Mouse (Mus musculus) intestine, postnatal 0 days (tissue): ENCODE results near the gene Elmod3. TPM values are rescaled to one million over a fixed set of nuclear protein-coding genes. Genes with fewer than 3 reads are reported as not detected.

ENCODE experiments used
- ATAC-seq: fragments of 200-750 bp; cut with Nextera tagmentation; 2 replicates; pipeline ENCODE4 v1.8.0; 2017; ENCODE audit warnings: mild to moderate bottlenecking, moderate TSS enrichment, moderate library complexity
- H3K27ac ChIP-seq: fragments of 300-500 bp; sonication (generic); 2 replicates; pipeline ENCODE4 v1.5.1; 2014; ENCODE audit warnings: mild to moderate bottlenecking, low read depth, low read length, moderate library complexity
- H3K27me3 ChIP-seq: fragments of 300-500 bp; sonication (generic); replicated peaks from 2 replicates; pipeline ENCODE4 v1.6.1; 2014; ENCODE audit warnings: low read length, mixed read lengths; ENCODE audit not compliant: control insufficient read depth, insufficient read depth
- H3K36me3 ChIP-seq: fragments of 300-500 bp; sonication (generic); 2 replicates; pipeline ENCODE4 v1.6.1; 2014; ENCODE audit warnings: mild to moderate bottlenecking, moderate library complexity; ENCODE audit not compliant: control insufficient read depth, insufficient read depth
- H3K4me1 ChIP-seq: fragments of 300-500 bp; sonication (generic); replicated peaks from 2 replicates; pipeline ENCODE4 v1.6.1; 2014; ENCODE audit warnings: antibody characterized with exemption, low read length, mixed read lengths; ENCODE audit not compliant: control insufficient read depth, insufficient read depth
- H3K4me2 ChIP-seq: fragments of 300-500 bp; sonication (generic); replicated peaks from 2 replicates; pipeline ENCODE4 v1.6.1; 2014; ENCODE audit warnings: low read depth, mild to moderate bottlenecking, moderate library complexity
- H3K4me3 ChIP-seq: fragments of 300-500 bp; sonication (generic); 2 replicates; pipeline ENCODE4 v1.5.1; 2014; ENCODE audit warnings: low read depth, low read length
- H3K9ac ChIP-seq: fragments of 300-500 bp; sonication (generic); 2 replicates; pipeline ENCODE4 v1.6.1; 2014; ENCODE audit warnings: mild to moderate bottlenecking, low read depth, low read length
- H3K9me3 ChIP-seq: fragments of 300-500 bp; sonication (generic); 2 replicates; pipeline ENCODE4 v1.6.1; 2016; ENCODE audit warnings: mixed run types; ENCODE audit not compliant: control insufficient read depth
- CTCF ChIP-seq: sonication (generic); IDR thresholded peaks from 2 replicates; pipeline ENCODE4 v1.5.1; 2016; ENCODE audit warnings: low read depth, mild to moderate bottlenecking, control low read depth, antibody characterized with exemption, moderate library complexity
- WGBS: fragments of 180-500 bp; shearing (Covaris S2); extraction: QIAGEN DNeasy Blood & Tissue Kit; methylation state at CpG from one replicate; pipeline ENCODE4 v1.1.7; 2014; 5-methylcytosine and 5-hydroxymethylcytosine counted together
- polyA plus RNA-seq: library from polyadenylated mRNA; unstranded; fragments of >200 nt; fragmentation: Nextera tagmentation; extraction: Ambion mirVana; gene quantifications from 2 replicates; pipeline ENCODE4 v1.2.1, GENCODE M21; 2015

The Elmod3 gene
- polyA plus RNA-seq, 1 experiment from 2014 or later: 11.7 TPM

GRCm38 (mm10) chr6:72635760-72636431, 37.7 kb upstream of the Elmod3 start:
- Histone ChIP-seq H3K4me1 (peaks cover 2% of the 10 kb centered on the region; the same call in 1 of the 2 replicates), H3K4me3 (no peak overlapping the region), H3K9me3 (no peaks in the 10 kb centered on the region), H3K36me3 (peaks cover 3% of the 10 kb centered on the region; the same call in 1 of the 2 replicates), H3K9ac (no peak overlapping the region), H3K27me3 (no peaks in the 10 kb centered on the region), H3K27ac (no peak overlapping the region), H3K4me2 (peak overlapping the region; percentile 30; the same call in 1 of the 2 replicates)
- 34% methylated on average over 12 of the region's 12 CpGs for WGBS
- TF ChIP-seq CTCF: peak; percentile 82
- ATAC-seq: peak; percentile 62

- Histone ChIP-seq H3K9ac (no peak overlapping the region), H3K27me3 (no peaks in the 10 kb centered on the region), H3K4me3 (no peak overlapping the region), H3K4me1 (peaks cover 2% of the 10 kb centered on the region; the same call in 1 of the 2 replicates), H3K9me3 (no peaks in the 10 kb centered on the region), H3K36me3 (peaks cover 3% of the 10 kb centered on the region; the same call in 1 of the 2 replicates), H3K27ac (no peak overlapping the region), H3K4me2 (no peak overlapping the region)
- no peak for ATAC-seq
- TF ChIP-seq CTCF: no peak
- WGBS: 61% methylated on average over 10 of the region's 10 CpGs
These were observed 36.1 kb upstream of the Elmod3 start for GRCm38 (mm10) chr6:72634311-72634710.

- Histone ChIP-seq H3K27ac (no peak overlapping the region), H3K4me2 (no peak overlapping the region), H3K9me3 (no peaks in the 10 kb centered on the region), H3K36me3 (peaks cover 10% of the 10 kb centered on the region; the same call in 1 of the 2 replicates), H3K4me1 (peaks cover 2% of the 10 kb centered on the region; the same call in 1 of the 2 replicates), H3K9ac (no peak overlapping the region), H3K4me3 (no peak overlapping the region), H3K27me3 (no peaks in the 10 kb centered on the region)
- 90% methylated on average over 6 of the region's 6 CpGs for WGBS
- TF ChIP-seq CTCF: no peak
- ATAC-seq: no peak
These were observed 33.5 kb upstream of the Elmod3 start for GRCm38 (mm10) chr6:72631700-72632099.

GRCm38 (mm10) chr6:72630961-72631360, 32.7 kb upstream of the Elmod3 start:
- H3K27me3 ChIP-seq: no peaks in the 10 kb centered on the region
- no peak overlapping the region for H3K9ac ChIP-seq
- H3K36me3 ChIP-seq: peaks cover 10% of the 10 kb centered on the region; the same call in 1 of the 2 replicates
- no peaks in the 10 kb centered on the region for H3K9me3 ChIP-seq
- TF ChIP-seq CTCF: no peak
- no peak for ATAC-seq
- H3K4me3 ChIP-seq: no peak overlapping the region
- no peak overlapping the region for H3K4me2 ChIP-seq
- WGBS: 87% methylated on average over 14 of the region's 14 CpGs
- no peaks in the 10 kb centered on the region for H3K4me1 ChIP-seq
- no peak overlapping the region for H3K27ac ChIP-seq

- Histone ChIP-seq H3K4me3 (no peak overlapping the region), H3K9me3 (no peaks in the 10 kb centered on the region), H3K27ac (no peak overlapping the region), H3K4me1 (no peaks in the 10 kb centered on the region), H3K36me3 (peaks cover 10% of the 10 kb centered on the region; the same call in 1 of the 2 replicates), H3K4me2 (no peak overlapping the region), H3K9ac (no peak overlapping the region), H3K27me3 (no peaks in the 10 kb centered on the region)
- TF ChIP-seq CTCF: no peak
- ATAC-seq: no peak
- WGBS: 81% methylated on average over 2 of the region's 2 CpGs
These were observed 32.2 kb upstream of the Elmod3 start for GRCm38 (mm10) chr6:72630370-72630769.

GRCm38 (mm10) chr6:72627276-72627675, 29.1 kb upstream of the Elmod3 start:
- ATAC-seq: no peak; the same call in 1 of the 2 replicates

More at GRCm38 (mm10) chr6:72627276-72627675, 29.1 kb upstream of the Elmod3 start:
- no peak overlapping the region; the same call in 1 of the 2 replicates for H3K27ac ChIP-seq
- H3K4me1 ChIP-seq: no peaks in the 10 kb centered on the region
- WGBS: 88% methylated on average over 16 of the region's 16 CpGs
- H3K4me3 ChIP-seq: no peak overlapping the region
- H3K27me3 ChIP-seq: no peaks in the 10 kb centered on the region
- no peak overlapping the region for H3K4me2 ChIP-seq
- H3K9me3 ChIP-seq: no peaks in the 10 kb centered on the region
- peaks cover 7% of the 10 kb centered on the region; the same call in 1 of the 2 replicates for H3K36me3 ChIP-seq
- H3K9ac ChIP-seq: no peak overlapping the region
- no peak for TF ChIP-seq CTCF
